In the genomic region with DNA sequence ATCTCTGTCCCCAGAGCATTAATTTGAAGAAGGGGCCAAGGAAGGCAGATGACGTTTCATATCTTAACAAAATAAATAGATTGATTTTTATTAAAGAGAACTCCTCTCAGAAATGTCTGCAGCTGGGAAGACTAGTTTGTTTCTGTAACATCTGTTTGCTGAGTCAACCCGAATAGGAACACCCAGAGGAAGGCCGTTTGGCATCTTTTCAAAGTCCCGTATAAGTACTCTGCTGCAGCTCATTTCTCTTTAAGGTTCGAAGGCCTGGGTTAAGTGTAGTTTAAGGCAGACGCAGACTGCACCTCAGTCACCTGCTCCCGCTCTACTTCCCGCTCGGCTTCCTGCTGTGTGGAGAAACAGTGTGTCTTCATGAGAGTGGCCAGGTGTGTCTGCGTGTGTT, we compare ENCODE assay signal across 14 mouse cellular contexts. TPM values are rescaled to one million over a fixed set of nuclear protein-coding genes. Genes with fewer than 3 reads are reported as not detected.
A peak's percentile ranks its signal among the peaks of the same experiment; 100 is the strongest.
DNase-seq lines count a peak whose midpoint lies in the region; ATAC-seq and TF ChIP-seq lines count a peak whose summit lies in the region.
"Had no signal": no experiment of that assay in that cellular context is flagged by ENCODE, and none has a peak within 500 bp of the region (broad histone marks: within the 10 kb centered on the region; RNA-seq: fewer than 3 reads in every experiment).

No protein-coding gene starts in this region.

- TF ChIP-seq EP300 in ES-Bruce4 (IDR thresholded peaks at IDR 0.05; ENCODE audit: insufficient read depth, low read depth, low read length): no peak

- H3K27ac ChIP-seq in kidney, embryonic 15.5 days: 0 out of 2 replicates have a peak overlapping the region, but pooled peaks have one; percentile 15
- 0 out of 2 replicates have a peak overlapping the region, but pooled peaks have one; percentile 11 for H3K27ac ChIP-seq in ES-Bruce4 (ENCODE audit: insufficient read depth, low read length)
- H3K27ac ChIP-seq in hindbrain, postnatal 0 days: no peak overlapping the region
- H3K27ac ChIP-seq: embryonic facial prominence, embryonic 13.5 days; liver, embryonic 13.5 days; macrophage had no signal

- DNase-seq in adrenal gland, postnatal 10 days: peak; percentile 36
- DNase-seq in adrenal gland, adult 18-20 months (ENCODE audit: low spot score in 2 of 2): no peak
- DNase-seq in kidney, adult 11 months: no peak
- DNase-seq in hindbrain, postnatal 0 days (ENCODE audit: low spot score): peak; percentile 34
- no peak for DNase-seq in Muller cell, postnatal 12 days (ENCODE audit: inconsistent ontology term)
- no peak for DNase-seq in layer of hippocampus, postnatal 10 days (ENCODE audit: low spot score in 2 of 2)
- DNase-seq: cerebellum, postnatal 10 days; liver, embryonic 13.5 days had no signal

- TF ChIP-seq POLR2A in ES-Bruce4 (IDR thresholded peaks at IDR 0.05; ENCODE audit: insufficient read depth, low read length): no peak

- H3K9me3 ChIP-seq in kidney, embryonic 15.5 days (replicated peaks): no peaks in the 10 kb centered on the region
- H3K9me3 ChIP-seq in ES-Bruce4 (replicated peaks; ENCODE audit: control insufficient read depth, insufficient read depth, low read length, poor library complexity, severe bottlenecking): no peaks in the 10 kb centered on the region
- H3K9me3 ChIP-seq in hindbrain, postnatal 0 days (ENCODE audit: low read length): no peaks in the 10 kb centered on the region
- H3K9me3 ChIP-seq: embryonic facial prominence, embryonic 13.5 days; heart, embryonic 12.5 days; liver, embryonic 13.5 days had no signal

- peaks cover 70% of the 10 kb centered on the region for H3K36me3 ChIP-seq in kidney, embryonic 15.5 days
- peaks cover 95% of the 10 kb centered on the region for H3K36me3 ChIP-seq in ES-Bruce4 (ENCODE audit: control insufficient read depth, insufficient read depth, low read length, poor library complexity, severe bottlenecking)
- H3K36me3 ChIP-seq in hindbrain, postnatal 0 days (ENCODE audit: insufficient read depth, low read length): peaks cover 11% of the 10 kb centered on the region; the same call in 1 of the 2 replicates

- no peak for TF ChIP-seq CTCF in ES-Bruce4 (IDR thresholded peaks at IDR 0.05; ENCODE audit: low read depth, low read length)
- TF ChIP-seq CTCF in hindbrain, postnatal 0 days (IDR thresholded peaks at IDR 0.05; ENCODE audit: low read depth): no peak

- H3K4me1 ChIP-seq in kidney, embryonic 15.5 days: peaks cover 24% of the 10 kb centered on the region
- peaks cover 4% of the 10 kb centered on the region for H3K4me1 ChIP-seq in ES-Bruce4 (ENCODE audit: control insufficient read depth, insufficient read depth, low read length)
- no peaks in the 10 kb centered on the region for H3K4me1 ChIP-seq in hindbrain, postnatal 0 days (ENCODE audit: insufficient read depth, low read length)
- H3K4me1 ChIP-seq: liver, embryonic 13.5 days had no signal

- no peaks in the 10 kb centered on the region for H3K27me3 ChIP-seq in kidney, embryonic 15.5 days
- H3K27me3 ChIP-seq in ES-Bruce4 (ENCODE audit: control insufficient read depth, insufficient read depth, low read length, poor library complexity, severe bottlenecking): no peaks in the 10 kb centered on the region
- H3K27me3 ChIP-seq in hindbrain, postnatal 0 days (ENCODE audit: insufficient read depth, low read length): no peaks in the 10 kb centered on the region
- H3K27me3 ChIP-seq: embryonic facial prominence, embryonic 13.5 days; heart, embryonic 12.5 days; liver, embryonic 13.5 days had no signal

- no peak overlapping the region for H3K4me3 ChIP-seq in kidney, embryonic 15.5 days (replicated peaks)
- no peak overlapping the region for H3K4me3 ChIP-seq in ES-Bruce4 (ENCODE audit: low read depth, low read length)
- no peak overlapping the region for H3K4me3 ChIP-seq in hindbrain, postnatal 0 days (ENCODE audit: low read length)
- H3K4me3 ChIP-seq: embryonic facial prominence, embryonic 13.5 days; heart, embryonic 12.5 days; liver, embryonic 13.5 days had no signal

- no peak for ATAC-seq in kidney, embryonic 15.5 days (replicated peaks; ENCODE audit: low FRiP score)
- ATAC-seq in hindbrain, postnatal 0 days: 0 out of 2 replicates have a peak, but pooled peaks have one; percentile 1
- ATAC-seq: activated CD4-positive, CD25-positive, alpha-beta regulatory T cell, adult 4 months had no signal

- no peak overlapping the region for H3K9ac ChIP-seq in kidney, embryonic 15.5 days
- H3K9ac ChIP-seq in ES-Bruce4 (ENCODE audit: low read depth, poor library complexity, severe bottlenecking): no peak overlapping the region
- no peak overlapping the region for H3K9ac ChIP-seq in hindbrain, postnatal 0 days (replicated peaks; ENCODE audit: low read length)
- H3K9ac ChIP-seq: embryonic facial prominence, embryonic 13.5 days; heart, embryonic 12.5 days; liver, embryonic 13.5 days had no signal

- 37% methylated on average over 10 of the region's 10 CpGs for WGBS in kidney, embryonic 15.5 days
- 55% methylated on average over 10 of the region's 10 CpGs for WGBS in hindbrain, postnatal 0 days

- no peak overlapping the region for H3K4me2 ChIP-seq in kidney, embryonic 15.5 days
- H3K4me2 ChIP-seq in hindbrain, postnatal 0 days (ENCODE audit: low read depth, low read length): no peak overlapping the region
- H3K4me2 ChIP-seq: embryonic facial prominence, embryonic 13.5 days; heart, embryonic 12.5 days; liver, embryonic 13.5 days had no signal

RNA-seq across cellular contexts. Expression of a gene that starts 47.4 kb away (rescaled TPM):
- 10 to 100 TPM; 43.5 to 51.6 TPM for total RNA-seq in adrenal gland, postnatal 10 days (2021)
- total RNA-seq in adrenal gland, adult 18-20 months (2021): 10 to 100 TPM; 42.0 to 46.9 TPM
- 22.1 and 22.8 TPM in 2 replicates for polyA plus RNA-seq in kidney, embryonic 15.5 days (2015; fragmentation: Nextera tagmentation; extraction: Ambion mirVana)
- polyA plus RNA-seq in ES-Bruce4 (2011; ENCODE audit: insufficient read depth, insufficient read length, low read depth, missing spikeins): 179 and 201 TPM in 2 replicates
- total RNA-seq in hindbrain, postnatal 0 days (2014; rRNA removed): 19.1 and 33.4 TPM in 2 replicates
- polyA plus RNA-seq in hindbrain, postnatal 0 days (2015; fragmentation: Nextera tagmentation; extraction: Ambion mirVana): 18.0 and 18.7 TPM in 2 replicates
- total RNA-seq in layer of hippocampus, postnatal 10 days (2021): 10 to 100 TPM; 18.6 to 23.0 TPM

Comparison
In these comparisons a context has a peak if more than half of its experiments do, and no peak if none do; other contexts are left out.
1. DNase-seq: peak in adrenal gland, postnatal 10 days (single experiment) and hindbrain, postnatal 0 days (single experiment); none in adrenal gland, adult 18-20 months (0 of 2), kidney, adult 11 months (single experiment), Muller cell, postnatal 12 days (single experiment) and layer of hippocampus, postnatal 10 days (0 of 2).